Mouse (Mus musculus): ENCODE results near the gene Emc3.

The Emc3 gene

DNA sequence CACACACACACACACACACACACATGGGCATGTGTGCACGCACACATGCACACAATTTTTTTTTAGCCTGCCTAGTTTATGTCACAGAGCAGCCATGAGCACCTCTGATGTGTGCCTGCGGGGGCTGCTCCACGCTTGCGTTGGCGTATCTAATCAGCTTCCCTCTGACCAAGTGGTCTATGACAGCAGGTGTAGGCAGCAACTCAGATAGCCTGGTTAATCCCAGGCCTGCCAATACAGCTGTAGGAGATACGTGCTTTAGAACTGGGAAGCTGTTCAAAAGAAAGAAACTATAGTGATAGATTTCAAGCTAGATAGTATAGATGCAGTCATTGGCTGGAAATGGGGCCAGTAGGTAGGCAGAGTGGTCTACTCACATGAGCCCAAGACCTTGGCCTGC lies 57.7 kb downstream of the Emc3 start:
- no peaks in the 10 kb centered on the region for H3K9me3 ChIP-seq (ENCODE audit: low read length)
- H3K36me3 ChIP-seq (ENCODE audit: insufficient read depth, low read length): no peaks in the 10 kb centered on the region
- peaks cover 49% of the 10 kb centered on the region for H3K4me1 ChIP-seq (replicated peaks; ENCODE audit: low read depth, low read length)
- H3K4me3 ChIP-seq (replicated peaks; ENCODE audit: low read length): no peak overlapping the region
- peaks cover 54% of the 10 kb centered on the region for H3K27me3 ChIP-seq (ENCODE audit: insufficient read depth, low read length)
- no peak for TF ChIP-seq CTCF (conservative IDR thresholded peaks at IDR 0.05; ENCODE audit: low read length)
- no peak for TF ChIP-seq POU5F1 (IDR thresholded peaks at IDR 0.05; ENCODE audit: borderline replicate concordance, low read length)
- no peak for TF ChIP-seq NANOG (IDR thresholded peaks at IDR 0.05; ENCODE audit: borderline replicate concordance, low read length)

DNA sequence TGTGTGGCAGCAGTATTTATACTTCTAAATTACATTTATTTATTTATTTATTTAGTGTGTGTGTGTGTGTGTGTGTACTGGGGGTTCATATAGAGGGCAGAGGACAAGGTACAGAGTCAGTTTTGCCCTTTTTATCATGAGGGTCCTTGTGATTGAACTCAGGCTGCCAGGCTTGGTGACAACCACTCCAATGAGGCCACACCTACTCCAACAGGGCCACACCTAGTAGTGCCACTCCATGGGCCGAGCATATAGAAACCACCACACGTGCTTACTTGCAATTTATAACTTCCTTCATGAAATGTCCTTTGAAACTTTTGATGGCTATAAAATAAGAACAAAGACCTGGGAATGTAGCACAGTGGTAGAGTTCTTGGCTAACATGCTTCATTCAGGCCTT lies 58.2 kb downstream of the Emc3 start:
- Histone ChIP-seq H3K4me1 (replicated peaks; ENCODE audit: low read depth, low read length) (peaks cover 46% of the 10 kb centered on the region), H3K36me3 (ENCODE audit: insufficient read depth, low read length) (no peaks in the 10 kb centered on the region), H3K9me3 (ENCODE audit: low read length) (no peaks in the 10 kb centered on the region), H3K27me3 (ENCODE audit: insufficient read depth, low read length) (peaks cover 56% of the 10 kb centered on the region), H3K4me3 (replicated peaks; ENCODE audit: low read length) (no peak overlapping the region)
- TF ChIP-seq NANOG (IDR thresholded peaks at IDR 0.05; ENCODE audit: borderline replicate concordance, low read length) (no peak), CTCF (conservative IDR thresholded peaks at IDR 0.05; ENCODE audit: low read length) (no peak), POU5F1 (IDR thresholded peaks at IDR 0.05; ENCODE audit: borderline replicate concordance, low read length) (no peak)

DNA sequence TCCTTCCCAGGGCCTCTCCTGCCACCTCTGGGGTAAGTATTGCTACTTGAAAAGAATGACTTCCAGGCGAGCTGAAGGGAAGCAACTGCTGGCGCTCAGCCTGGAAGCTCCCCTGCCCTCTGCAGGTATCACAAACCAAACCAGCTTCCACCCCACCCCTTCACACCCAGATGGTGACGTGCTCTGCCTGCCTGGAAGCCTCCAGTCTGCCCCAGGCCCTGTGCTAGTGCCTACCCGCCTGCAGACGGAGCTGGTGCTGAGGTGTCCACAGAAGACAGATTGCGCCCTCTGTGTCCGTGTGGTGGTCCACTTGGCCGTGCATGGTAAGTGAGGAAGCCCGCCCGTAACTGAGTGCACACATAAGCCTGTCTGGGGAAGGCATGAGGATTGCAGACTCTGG lies 59.4 kb downstream of the Emc3 start:
- H3K4me1 ChIP-seq (replicated peaks; ENCODE audit: low read depth, low read length): peaks cover 45% of the 10 kb centered on the region
- H3K27me3 ChIP-seq (ENCODE audit: insufficient read depth, low read length): peaks cover 58% of the 10 kb centered on the region
- H3K36me3 ChIP-seq (ENCODE audit: insufficient read depth, low read length): no peaks in the 10 kb centered on the region
- no peaks in the 10 kb centered on the region for H3K9me3 ChIP-seq (ENCODE audit: low read length)
- TF ChIP-seq POU5F1 (IDR thresholded peaks at IDR 0.05; ENCODE audit: borderline replicate concordance, low read length) (no peak), CTCF (conservative IDR thresholded peaks at IDR 0.05; ENCODE audit: low read length) (no peak), NANOG (IDR thresholded peaks at IDR 0.05; ENCODE audit: borderline replicate concordance, low read length) (no peak)
- peak overlapping the region; percentile 66 for H3K4me3 ChIP-seq (replicated peaks; ENCODE audit: low read length)

DNA sequence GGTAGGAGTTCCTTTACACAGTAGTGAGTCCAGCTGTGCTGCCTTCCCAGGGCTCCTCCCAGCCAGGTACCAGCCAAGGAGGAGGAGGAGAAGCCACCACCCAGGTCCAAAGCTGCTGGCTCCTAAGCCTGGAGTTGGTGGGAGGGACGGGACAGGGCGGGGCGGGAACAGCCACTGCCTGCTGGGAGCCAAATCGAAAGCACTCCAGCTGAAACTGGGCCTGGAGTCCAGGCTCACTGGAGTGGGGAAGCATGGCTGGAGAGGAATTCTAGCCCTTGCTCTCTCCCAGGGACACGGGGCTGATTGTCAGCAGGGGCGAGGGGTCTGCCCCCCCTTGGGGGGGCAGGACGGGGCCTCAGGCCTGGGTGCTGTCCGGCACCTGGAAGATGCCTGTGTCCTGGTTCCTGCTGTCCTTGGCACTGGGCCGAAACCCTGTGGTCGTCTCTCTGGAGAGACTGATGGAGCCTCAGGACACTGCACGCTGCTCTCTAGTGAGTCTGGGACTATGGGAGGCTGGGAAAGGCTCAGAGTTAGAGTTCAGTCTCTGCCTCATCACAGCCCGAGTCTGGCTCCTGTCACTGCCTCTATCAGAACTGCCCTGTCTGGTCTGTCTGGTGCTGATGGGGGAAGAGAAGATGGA lies 60.0 kb downstream of the Emc3 start, which contains the start of gene Il17rc:
TSS of gene Il17rc (plus strand) at position 131 of the 640 bp plus-strand sequence.
- TF ChIP-seq CTCF (conservative IDR thresholded peaks at IDR 0.05; ENCODE audit: low read length) (no peak), POU5F1 (IDR thresholded peaks at IDR 0.05; ENCODE audit: borderline replicate concordance, low read length) (no peak), NANOG (IDR thresholded peaks at IDR 0.05; ENCODE audit: borderline replicate concordance, low read length) (no peak)
- peaks cover 45% of the 10 kb centered on the region for H3K4me1 ChIP-seq (replicated peaks; ENCODE audit: low read depth, low read length)
- H3K9me3 ChIP-seq (ENCODE audit: low read length): no peaks in the 10 kb centered on the region
- no peaks in the 10 kb centered on the region for H3K36me3 ChIP-seq (ENCODE audit: insufficient read depth, low read length)
- peak within 1 kb of the TSS; percentile 66 for H3K4me3 ChIP-seq (replicated peaks; ENCODE audit: low read length)
- H3K27me3 ChIP-seq (ENCODE audit: insufficient read depth, low read length): peaks cover 58% of the 10 kb centered on the region

DNA sequence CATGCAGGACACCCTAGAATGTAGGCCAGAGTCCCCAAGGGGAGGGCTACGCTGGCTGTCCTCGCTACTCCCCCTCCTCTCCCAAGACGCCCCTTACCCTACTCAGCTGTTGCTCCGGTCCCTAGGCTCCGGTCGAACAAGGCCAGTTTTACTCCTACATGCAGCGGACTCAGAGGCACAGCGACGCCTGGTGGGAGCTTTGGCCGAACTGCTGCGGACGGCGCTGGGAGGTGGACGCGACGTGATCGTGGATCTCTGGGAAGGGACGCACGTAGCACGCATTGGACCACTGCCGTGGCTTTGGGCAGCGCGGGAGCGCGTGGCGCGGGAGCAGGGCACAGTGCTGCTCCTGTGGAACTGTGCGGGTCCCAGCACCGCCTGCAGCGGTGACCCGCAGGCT lies 62.0 kb downstream of the Emc3 start:
- Histone ChIP-seq H3K9me3 (ENCODE audit: low read length) (no peaks in the 10 kb centered on the region), H3K36me3 (ENCODE audit: insufficient read depth, low read length) (no peaks in the 10 kb centered on the region), H3K4me3 (replicated peaks; ENCODE audit: low read length) (peak overlapping the region; percentile 78), H3K4me1 (replicated peaks; ENCODE audit: low read depth, low read length) (peaks cover 45% of the 10 kb centered on the region), H3K27me3 (ENCODE audit: insufficient read depth, low read length) (peaks cover 68% of the 10 kb centered on the region)
- TF ChIP-seq NANOG (IDR thresholded peaks at IDR 0.05; ENCODE audit: borderline replicate concordance, low read length): no peak
- TF ChIP-seq CTCF (conservative IDR thresholded peaks at IDR 0.05; ENCODE audit: low read length): peak; percentile 33; the same call in 1 of the 2 replicates
- TF ChIP-seq POU5F1 (IDR thresholded peaks at IDR 0.05; ENCODE audit: borderline replicate concordance, low read length): no peak

DNA sequence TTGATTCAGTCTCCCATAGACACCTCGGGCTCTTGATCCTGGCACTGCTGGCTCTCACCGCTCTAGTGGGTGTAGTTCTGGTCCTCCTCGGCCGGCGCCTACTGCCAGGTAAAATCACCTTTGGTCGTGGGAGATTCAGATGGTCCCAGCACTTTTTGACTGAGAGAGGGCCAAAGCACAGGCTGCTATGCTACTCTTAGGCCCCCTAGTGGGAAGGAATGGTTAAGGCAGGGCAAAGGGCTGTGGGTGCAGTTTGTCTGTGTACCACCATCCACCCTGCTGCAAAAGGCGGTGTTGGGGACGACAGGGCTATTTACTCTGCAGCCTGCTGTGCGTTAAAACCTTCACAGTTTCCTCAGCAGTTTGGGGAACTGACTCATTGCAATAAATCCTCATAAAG lies 62.4 kb downstream of the Emc3 start:
- H3K4me1 ChIP-seq (replicated peaks; ENCODE audit: low read depth, low read length): peaks cover 49% of the 10 kb centered on the region
- peaks cover 68% of the 10 kb centered on the region for H3K27me3 ChIP-seq (ENCODE audit: insufficient read depth, low read length)
- H3K9me3 ChIP-seq (ENCODE audit: low read length): no peaks in the 10 kb centered on the region
- H3K36me3 ChIP-seq (ENCODE audit: insufficient read depth, low read length): no peaks in the 10 kb centered on the region
- TF ChIP-seq NANOG (IDR thresholded peaks at IDR 0.05; ENCODE audit: borderline replicate concordance, low read length) (no peak), CTCF (conservative IDR thresholded peaks at IDR 0.05; ENCODE audit: low read length) (peak; percentile 81)
- peak overlapping the region; percentile 78 for H3K4me3 ChIP-seq (replicated peaks; ENCODE audit: low read length)

DNA sequence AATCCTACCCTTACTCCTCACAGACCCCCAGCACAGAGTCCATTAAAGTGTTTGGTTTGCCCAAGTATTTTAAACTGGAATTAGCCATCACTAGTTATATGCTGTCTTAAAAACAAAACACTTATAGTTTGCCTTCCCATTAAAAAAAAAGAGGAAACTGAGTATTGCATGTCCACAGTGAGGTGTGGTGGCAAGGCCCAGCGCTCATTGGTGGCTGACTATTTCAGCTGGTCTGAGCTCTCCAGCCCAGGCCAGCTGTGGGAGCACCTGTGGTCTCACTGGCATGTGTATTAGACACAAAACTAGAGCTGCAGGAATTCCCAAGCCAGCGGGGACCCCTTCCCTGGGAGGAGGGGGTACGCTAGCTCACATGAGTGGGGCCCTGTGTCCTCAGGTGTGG lies 62.9 kb downstream of the Emc3 start:
- Histone ChIP-seq H3K9me3 (ENCODE audit: low read length) (no peaks in the 10 kb centered on the region), H3K36me3 (ENCODE audit: insufficient read depth, low read length) (no peaks in the 10 kb centered on the region), H3K4me1 (replicated peaks; ENCODE audit: low read depth, low read length) (peaks cover 52% of the 10 kb centered on the region), H3K27me3 (ENCODE audit: insufficient read depth, low read length) (peaks cover 67% of the 10 kb centered on the region), H3K4me3 (replicated peaks; ENCODE audit: low read length) (no peak overlapping the region; the same call in 1 of the 2 replicates)
- no peak for TF ChIP-seq NANOG (IDR thresholded peaks at IDR 0.05; ENCODE audit: borderline replicate concordance, low read length)
- TF ChIP-seq POU5F1 (IDR thresholded peaks at IDR 0.05; ENCODE audit: borderline replicate concordance, low read length): no peak
- no peak for TF ChIP-seq CTCF (conservative IDR thresholded peaks at IDR 0.05; ENCODE audit: low read length)

DNA sequence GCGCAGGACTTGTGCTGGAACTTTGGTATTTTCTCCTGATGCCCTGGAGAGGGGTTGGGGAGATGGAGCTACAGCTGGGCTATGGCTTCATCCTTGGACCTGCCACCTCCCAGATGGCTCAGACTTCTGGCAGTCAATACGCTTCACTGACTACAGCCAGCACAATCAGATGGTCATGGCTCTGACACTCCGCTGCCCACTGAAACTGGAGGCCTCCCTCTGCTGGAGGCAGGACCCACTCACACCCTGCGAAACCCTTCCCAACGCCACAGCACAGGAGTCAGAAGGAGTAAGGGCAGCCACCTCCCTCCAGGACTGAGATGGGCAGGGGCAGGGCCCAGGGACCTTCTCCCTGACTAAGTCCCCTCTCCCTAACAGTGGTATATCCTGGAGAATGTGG lies 65.8 kb downstream of the Emc3 start:
- no peaks in the 10 kb centered on the region for H3K9me3 ChIP-seq (ENCODE audit: low read length)
- H3K4me1 ChIP-seq (replicated peaks; ENCODE audit: low read depth, low read length): peaks cover 29% of the 10 kb centered on the region
- H3K27me3 ChIP-seq (ENCODE audit: insufficient read depth, low read length): peaks cover 55% of the 10 kb centered on the region
- no peak overlapping the region for H3K4me3 ChIP-seq (replicated peaks; ENCODE audit: low read length)
- H3K36me3 ChIP-seq (ENCODE audit: insufficient read depth, low read length): no peaks in the 10 kb centered on the region
- TF ChIP-seq POU5F1 (IDR thresholded peaks at IDR 0.05; ENCODE audit: borderline replicate concordance, low read length) (no peak), NANOG (IDR thresholded peaks at IDR 0.05; ENCODE audit: borderline replicate concordance, low read length) (no peak), CTCF (conservative IDR thresholded peaks at IDR 0.05; ENCODE audit: low read length) (no peak)

Measured in E14TG2a.4 (cell line).